Mouse (Mus musculus) embryonic facial prominence, embryonic 10.5 days (tissue): ENCODE results near the gene Fmc1. TPM values are rescaled to one million over a fixed set of nuclear protein-coding genes. Genes with fewer than 3 reads are reported as not detected.
A peak's percentile ranks its signal among the peaks of the same experiment; 100 is the strongest.

ENCODE experiments used
- DNase-seq: peaks from one replicate; pipeline ENCODE4 v3.0.0-alpha.2; 2017; ENCODE audit warnings: low spot score
- H3K27ac ChIP-seq: fragments of 300-500 bp; sonication (generic); replicated peaks from 2 replicates; pipeline ENCODE4 v1.5.1; 2016; ENCODE audit warnings: mild to moderate bottlenecking
- H3K27me3 ChIP-seq: fragments of 300-500 bp; sonication (generic); replicated peaks from 2 replicates; pipeline ENCODE4 v1.6.1; 2016; ENCODE audit warnings: low read depth, mild to moderate bottlenecking; ENCODE audit not compliant: poor library complexity, severe bottlenecking
- H3K36me3 ChIP-seq: fragments of 300-500 bp; sonication (generic); replicated peaks from 2 replicates; pipeline ENCODE4 v1.6.1; 2016; ENCODE audit warnings: mild to moderate bottlenecking, moderate library complexity
- H3K4me1 ChIP-seq: fragments of 300-500 bp; sonication (generic); 2 replicates; pipeline ENCODE4 v1.6.1; 2016
- H3K4me3 ChIP-seq: fragments of 300-500 bp; sonication (generic); 2 replicates; pipeline ENCODE4 v1.5.1; 2016; ENCODE audit warnings: mild to moderate bottlenecking, moderate library complexity
- H3K9me3 ChIP-seq: fragments of 300-500 bp; sonication (generic); 2 replicates; pipeline ENCODE4 v1.6.1; 2016; ENCODE audit warnings: mild to moderate bottlenecking
- WGBS: fragments of 180-500 bp; shearing (Covaris S2); methylation state at CpG from one replicate; pipeline ENCODE4 v1.1.7; 2016; 5-methylcytosine and 5-hydroxymethylcytosine counted together
- polyA plus RNA-seq: library from polyadenylated mRNA; unstranded; fragments of >200 nt; fragmentation: Nextera tagmentation; extraction: Ambion mirVana; gene quantifications from 2 replicates; pipeline ENCODE4 v1.2.1, GENCODE M21; 2016

The Fmc1 gene
- polyA plus RNA-seq, result 97.6 and 102 TPM in 2 replicates

GRCm38 (mm10) chr6:38533428-38534405 lies at the start of gene Fmc1:
Gene Fmc1 (plus strand): TSS chr6:38533502.
- no peaks in the 10 kb centered on the region for H3K36me3 ChIP-seq
- peak; percentile 97 for DNase-seq
- H3K4me3 ChIP-seq, result peak within 1 kb of the TSS; percentile 90
- peak within 1 kb of the TSS; percentile 97 for H3K27ac ChIP-seq
- H3K27me3 ChIP-seq, result no peaks in the 10 kb centered on the region
- 6% methylated on average over 41 of the region's 41 CpGs for WGBS
- peaks cover 23% of the 10 kb centered on the region for H3K4me1 ChIP-seq
- no peaks in the 10 kb centered on the region for H3K9me3 ChIP-seq

- peaks cover 72% of the 10 kb centered on the region for H3K36me3 ChIP-seq
- no peaks in the 10 kb centered on the region for H3K4me1 ChIP-seq
- no peak overlapping the region for H3K27ac ChIP-seq
- DNase-seq, result peak; percentile 48
- H3K9me3 ChIP-seq, result no peaks in the 10 kb centered on the region
- 85% methylated on average over 3 of the region's 3 CpGs for WGBS
- H3K27me3 ChIP-seq, result no peaks in the 10 kb centered on the region
- H3K4me3 ChIP-seq, result no peak overlapping the region
These were observed 40.8 kb upstream of the Fmc1 start for GRCm38 (mm10) chr6:38492550-38492949.

GRCm38 (mm10) chr6:38495641-38496040 lies 37.7 kb upstream of the Fmc1 start:
- Histone ChIP-seq H3K36me3 (peaks cover 78% of the 10 kb centered on the region), H3K27ac (no peak overlapping the region)
- 70% methylated on average over 4 of the region's 4 CpGs for WGBS

GRCm38 (mm10) chr6:38512096-38512495 lies 21.2 kb upstream of the Fmc1 start:
- 92% methylated on average over 1 of the region's 1 CpGs for WGBS
- Histone ChIP-seq H3K27ac (no peak overlapping the region), H3K4me1 (no peaks in the 10 kb centered on the region), H3K36me3 (peaks cover 3% of the 10 kb centered on the region; the same call in 1 of the 2 replicates), H3K9me3 (no peaks in the 10 kb centered on the region), H3K27me3 (no peaks in the 10 kb centered on the region), H3K4me3 (no peak overlapping the region)
- DNase-seq, result no peak

More at GRCm38 (mm10) chr6:38495641-38496040, 37.7 kb upstream of the Fmc1 start:
- H3K27me3 ChIP-seq, result no peaks in the 10 kb centered on the region
- H3K4me3 ChIP-seq, result no peak overlapping the region
- H3K9me3 ChIP-seq, result no peaks in the 10 kb centered on the region
- H3K4me1 ChIP-seq, result no peaks in the 10 kb centered on the region
- no peak for DNase-seq

- no peaks in the 10 kb centered on the region for H3K9me3 ChIP-seq
- H3K36me3 ChIP-seq, result peaks cover 3% of the 10 kb centered on the region; the same call in 1 of the 2 replicates
- H3K27ac ChIP-seq, result no peak overlapping the region
- H3K27me3 ChIP-seq, result no peaks in the 10 kb centered on the region
- no peak for DNase-seq
- H3K4me1 ChIP-seq, result no peaks in the 10 kb centered on the region
- no peak overlapping the region for H3K4me3 ChIP-seq
These were observed 20.5 kb upstream of the Fmc1 start for GRCm38 (mm10) chr6:38512830-38513229.

GRCm38 (mm10) chr6:38515201-38515600 lies 18.1 kb upstream of the Fmc1 start:
- Histone ChIP-seq H3K27me3 (no peaks in the 10 kb centered on the region), H3K9me3 (no peaks in the 10 kb centered on the region), H3K36me3 (peaks cover under 1% of the 10 kb centered on the region; the same call in 1 of the 2 replicates), H3K27ac (no peak overlapping the region), H3K4me1 (no peaks in the 10 kb centered on the region), H3K4me3 (no peak overlapping the region)
- 92% methylated on average over 4 of the region's 4 CpGs for WGBS
- no peak for DNase-seq

GRCm38 (mm10) chr6:38523851-38524250 lies 9.5 kb upstream of the Fmc1 start:
- H3K36me3 ChIP-seq, result peaks cover 5% of the 10 kb centered on the region
- DNase-seq, result no peak
- no peak overlapping the region for H3K4me3 ChIP-seq
- H3K4me1 ChIP-seq, result peaks cover 4% of the 10 kb centered on the region; the same call in 1 of the 2 replicates
- no peaks in the 10 kb centered on the region for H3K27me3 ChIP-seq
- H3K27ac ChIP-seq, result no peak overlapping the region
- no peaks in the 10 kb centered on the region for H3K9me3 ChIP-seq
- WGBS, result 16% methylated on average over 8 of the region's 8 CpGs

- 47% methylated on average over 5 of the region's 5 CpGs for WGBS
- H3K27ac ChIP-seq, result 0 out of 2 replicates have a peak overlapping the region, but pooled peaks have one; percentile 35
- H3K27me3 ChIP-seq, result no peaks in the 10 kb centered on the region
- no peaks in the 10 kb centered on the region for H3K9me3 ChIP-seq
- no peaks in the 10 kb centered on the region for H3K36me3 ChIP-seq
- H3K4me1 ChIP-seq, result peaks cover 23% of the 10 kb centered on the region
- 0 out of 2 replicates have a peak overlapping the region, but pooled peaks have one; percentile 8 for H3K4me3 ChIP-seq
- DNase-seq, result peak; percentile 34
These were observed 2.0 kb upstream of the Fmc1 start for GRCm38 (mm10) chr6:38531211-38531820.

- peaks cover 23% of the 10 kb centered on the region for H3K4me1 ChIP-seq
- WGBS, result 10% methylated on average over 25 of the region's 25 CpGs
These were observed 542 bp upstream of the Fmc1 start for GRCm38 (mm10) chr6:38532500-38533420.

GRCm38 (mm10) chr6:38534640-38535365 lies 1.5 kb downstream of the Fmc1 start:
- Histone ChIP-seq H3K4me1 (peaks cover 23% of the 10 kb centered on the region), H3K27me3 (no peaks in the 10 kb centered on the region), H3K9me3 (no peaks in the 10 kb centered on the region), H3K4me3 (peak overlapping the region; percentile 90), H3K36me3 (peaks cover 9% of the 10 kb centered on the region), H3K27ac (peak overlapping the region; percentile 97)
- DNase-seq, result peak; percentile 99
- WGBS, result under 1% methylated on average over 53 of the region's 53 CpGs

More at GRCm38 (mm10) chr6:38532500-38533420, 542 bp upstream of the Fmc1 start:
- Histone ChIP-seq H3K27ac (peak overlapping the region; percentile 85), H3K4me3 (peak overlapping the region; percentile 90), H3K27me3 (no peaks in the 10 kb centered on the region), H3K9me3 (no peaks in the 10 kb centered on the region), H3K36me3 (no peaks in the 10 kb centered on the region)
- DNase-seq, result peak; percentile 62

- Histone ChIP-seq H3K36me3 (peaks cover 14% of the 10 kb centered on the region), H3K4me3 (peak overlapping the region; percentile 90), H3K4me1 (peaks cover 23% of the 10 kb centered on the region), H3K27ac (peak overlapping the region; percentile 97), H3K27me3 (no peaks in the 10 kb centered on the region), H3K9me3 (no peaks in the 10 kb centered on the region)
- DNase-seq, result no peak
- 5% methylated on average over 9 of the region's 9 CpGs for WGBS
These were observed 2.0 kb downstream of the Fmc1 start for GRCm38 (mm10) chr6:38535366-38535690.
